Mouse (Mus musculus) ovary, postnatal 14 days (tissue): ENCODE measurements at regions not wholly inside any gene's neighbourhood (a gene's known extent, or its start where the extent isn't known, plus 50 kb on each side); places are given as distances from the start of the nearest gene placed in this dataset.

Experiments used
- DNase-seq: peaks from one replicate; pipeline ENCODE4 v3.0.0; 2022; ENCODE audit warnings: low spot score

GRCm38 (mm10) chr17:68120744-68121143 is 116.8 kb upstream of the Arhgap28 start:
- no peak for DNase-seq

GRCm38 (mm10) chr17:68134373-68134772 is 130.5 kb upstream of the Arhgap28 start:
- DNase-seq = no peak

- DNase-seq = no peak
Measured at GRCm38 (mm10) chr17:68135436-68135835, 131.5 kb upstream of the Arhgap28 start.

GRCm38 (mm10) chr17:68143307-68143706 is 130.3 kb upstream of the L3mbtl4 start:
- DNase-seq = no peak

- DNase-seq = no peak
Measured at GRCm38 (mm10) chr17:68149237-68149792, 124.3 kb upstream of the L3mbtl4 start.

GRCm38 (mm10) chr17:68152438-68153120 is 121.0 kb upstream of the L3mbtl4 start:
- no peak for DNase-seq

GRCm38 (mm10) chr17:68154879-68155278 is 118.7 kb upstream of the L3mbtl4 start:
- no peak for DNase-seq

GRCm38 (mm10) chr17:68158172-68158651 is 115.4 kb upstream of the L3mbtl4 start:
- no peak for DNase-seq

GRCm38 (mm10) chr17:68161107-68161506 is 112.5 kb upstream of the L3mbtl4 start:
- DNase-seq = no peak

GRCm38 (mm10) chr17:68163545-68163944 is 110.1 kb upstream of the L3mbtl4 start:
- DNase-seq = no peak

- DNase-seq = no peak
Measured at GRCm38 (mm10) chr17:68164666-68165065, 108.9 kb upstream of the L3mbtl4 start.

- no peak for DNase-seq
Measured at GRCm38 (mm10) chr17:68165171-68165825, 108.3 kb upstream of the L3mbtl4 start.

GRCm38 (mm10) chr17:68166397-68166796 is 107.2 kb upstream of the L3mbtl4 start:
- no peak for DNase-seq

GRCm38 (mm10) chr17:68172838-68173237 is 100.8 kb upstream of the L3mbtl4 start:
- DNase-seq = no peak

- DNase-seq = peak; percentile 41
Measured at GRCm38 (mm10) chr17:68176611-68177165, 96.9 kb upstream of the L3mbtl4 start.

- DNase-seq = peak; percentile 41
Measured at GRCm38 (mm10) chr17:68177835-68178234, 95.8 kb upstream of the L3mbtl4 start.

- no peak for DNase-seq
Measured at GRCm38 (mm10) chr17:68185385-68185784, 88.2 kb upstream of the L3mbtl4 start.

- no peak for DNase-seq
Measured at GRCm38 (mm10) chr17:68189888-68190287, 83.7 kb upstream of the L3mbtl4 start.

- DNase-seq = no peak
Measured at GRCm38 (mm10) chr17:68205545-68205944, 68.1 kb upstream of the L3mbtl4 start.

- no peak for DNase-seq
Measured at GRCm38 (mm10) chr17:68208837-68209236, 64.8 kb upstream of the L3mbtl4 start.

GRCm38 (mm10) chr17:68210313-68211254 is 63.0 kb upstream of the L3mbtl4 start:
- no peak for DNase-seq

GRCm38 (mm10) chr17:68218246-68218645 is 55.4 kb upstream of the L3mbtl4 start:
- DNase-seq = no peak
